Mouse (Mus musculus) layer of hippocampus, adult 8-10 months (tissue): ENCODE measurements around the gene Ubl5. TPM values are rescaled to one million over a fixed set of nuclear protein-coding genes. Genes with fewer than 3 reads are reported as not detected.
"Not testable (repeated sequence)": the region's sequence is repeated elsewhere in the genome, so short reads cannot be mapped to it uniquely, and the experiment has no call there.

Source experiments
- DNase-seq, 2 experiments: peaks; one replicate each; pipeline ENCODE4 v3.0.0; 2022; ENCODE audit warnings: low spot score in 2 of 2
- total RNA-seq, 4 experiments: library from RNA; stranded (reverse); gene quantifications; 2 replicates each; pipeline ENCODE4 v1.2.4; 2022

Gene Ubl5
- 100 to 1,000 TPM; 231 to 321 (median 276) TPM for total RNA-seq

DNA sequence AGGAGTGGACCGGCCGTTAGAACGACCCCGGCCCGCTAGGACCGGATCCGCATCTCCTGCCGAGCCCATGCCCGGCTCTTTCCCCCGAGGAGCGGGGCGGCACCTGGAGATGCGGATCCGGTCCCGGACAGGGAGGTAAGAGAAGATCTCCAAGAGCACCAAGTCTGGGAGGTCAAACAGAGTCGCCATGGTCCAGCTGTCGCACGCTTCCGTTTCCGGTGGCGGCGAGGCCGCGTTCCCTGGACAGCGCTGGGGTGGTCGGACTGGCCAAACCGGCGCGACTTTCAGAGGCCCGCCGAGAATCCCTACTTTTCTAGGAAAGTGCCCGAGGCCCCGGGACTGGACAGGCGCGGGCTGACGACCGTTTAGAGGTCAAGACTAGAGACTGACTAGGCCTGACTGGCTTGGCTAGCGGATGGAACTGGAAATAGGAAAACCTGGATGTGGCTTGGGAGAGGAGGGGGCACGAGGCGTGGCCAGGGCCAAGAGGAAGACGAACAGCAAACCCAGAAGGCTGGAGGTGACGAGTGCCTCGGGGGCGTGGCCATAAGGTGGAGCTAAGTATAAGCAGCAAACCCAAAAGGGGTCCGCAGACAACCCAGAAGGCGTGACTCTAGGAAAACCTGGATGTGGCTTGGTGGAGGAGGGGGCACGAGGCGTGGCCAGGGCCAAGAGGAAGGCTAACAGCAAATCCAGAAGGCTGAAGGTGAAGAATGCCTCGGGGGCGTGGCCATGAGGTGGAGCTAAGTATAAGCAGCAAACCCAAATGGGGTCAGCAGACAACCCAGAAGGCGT, at the start of gene Ubl5:
Gene Ubl5 (plus strand): TSS at position 778 of the 795 bp plus-strand sequence.
- DNase-seq, result no peak

- no peak for DNase-seq
Measured at GRCm38 (mm10) chr9:20601270-20601669, 41.4 kb upstream of the Ubl5 start.

- DNase-seq, result no peak
Measured at GRCm38 (mm10) chr9:20606269-20606668, 36.4 kb upstream of the Ubl5 start.

DNA sequence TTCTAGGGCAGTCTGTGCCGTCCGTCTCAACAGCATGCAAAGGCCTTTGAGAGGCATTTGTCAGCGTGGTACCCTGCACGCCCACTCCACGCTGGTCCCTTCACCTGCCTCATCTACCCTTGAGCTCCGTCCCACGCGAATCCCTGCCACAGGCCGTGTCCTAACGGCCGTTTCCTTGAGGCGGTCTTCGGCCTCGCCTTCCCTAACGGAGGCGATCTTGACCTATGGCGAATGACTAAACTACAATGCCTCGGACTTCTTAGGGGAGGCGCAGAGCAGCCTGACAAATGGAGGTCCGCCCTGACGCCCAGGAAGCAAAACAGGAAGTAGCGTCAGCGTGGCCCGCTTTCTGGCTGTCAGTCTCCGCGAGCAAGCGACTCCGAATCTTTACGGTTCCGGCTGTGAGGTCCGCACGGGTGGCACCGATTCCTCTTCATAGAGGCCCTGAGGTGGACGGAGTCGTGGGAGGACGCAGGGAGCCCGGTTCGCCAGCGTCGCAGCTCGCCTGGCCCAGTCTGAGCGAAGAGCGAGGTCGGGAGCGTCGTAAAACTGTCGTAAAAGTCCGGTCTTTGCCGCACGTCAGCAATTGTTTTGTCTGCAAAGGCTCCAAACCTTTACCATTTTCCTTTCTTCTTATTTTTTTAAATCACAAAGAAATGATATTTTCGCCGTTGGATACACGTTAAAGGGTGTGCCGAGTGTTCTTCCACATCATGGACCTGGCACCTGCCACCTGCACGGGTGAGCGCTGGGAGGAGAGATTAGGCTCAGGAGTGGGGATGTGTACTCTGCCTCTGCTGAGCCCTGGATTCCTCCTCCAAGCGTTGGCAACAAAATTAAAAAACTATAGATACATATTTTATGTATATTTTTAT, 35.3 kb upstream of the Ubl5 start:
- peak; percentile 81 to 85 for DNase-seq

DNA sequence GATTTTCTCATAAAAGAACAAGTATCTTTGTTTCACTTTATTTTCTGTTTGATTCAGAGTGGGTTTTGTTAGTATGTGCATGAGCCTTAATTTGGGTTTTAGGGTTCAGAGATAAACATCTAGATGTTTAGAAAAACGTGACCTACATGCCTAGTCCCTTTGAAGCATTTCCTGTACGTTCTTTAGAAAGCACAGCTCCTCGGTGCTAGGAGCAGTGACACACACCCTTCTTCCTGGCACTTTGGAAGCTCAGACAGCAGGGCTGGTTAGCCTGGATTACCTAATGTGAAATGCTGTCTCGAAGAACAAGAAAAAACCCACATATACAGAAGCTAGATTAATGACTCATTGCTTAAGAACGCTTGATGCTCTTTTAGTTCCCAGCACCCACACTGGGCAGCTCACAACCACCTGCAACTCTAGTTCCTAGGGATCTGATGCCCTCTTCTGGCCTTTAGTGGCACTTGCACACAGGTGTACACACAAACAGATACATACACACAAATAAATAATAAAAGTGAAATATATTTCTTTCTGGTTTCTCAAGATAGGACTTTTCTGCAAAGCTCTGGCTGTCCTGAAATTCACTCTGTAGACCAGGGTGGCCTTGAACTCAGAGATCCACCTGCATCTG, 32.7 kb upstream of the Ubl5 start:
- DNase-seq, result no peak

DNA sequence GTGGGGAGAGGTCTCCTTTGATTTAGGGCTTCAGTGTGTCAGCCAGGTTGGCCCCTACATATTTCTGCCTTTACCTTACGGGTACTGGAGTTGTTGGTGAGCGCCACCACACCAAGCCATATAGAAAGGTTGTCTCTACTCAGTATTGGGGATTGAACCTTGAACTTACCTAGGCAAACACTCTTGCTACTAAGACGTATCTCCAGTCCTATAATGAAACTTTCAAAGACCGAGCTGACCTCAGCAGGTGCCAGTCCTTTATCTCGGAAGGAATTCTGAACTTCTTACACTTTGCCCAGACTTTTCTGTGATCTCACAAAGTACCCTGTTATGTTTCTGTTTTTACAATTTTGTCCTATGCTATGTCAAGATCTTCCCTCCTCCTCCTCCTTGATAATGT, 30.7 kb upstream of the Ubl5 start:
- no peak for DNase-seq

- no peak for DNase-seq
Measured at GRCm38 (mm10) chr9:20616685-20617084, 26.0 kb upstream of the Ubl5 start.

DNA sequence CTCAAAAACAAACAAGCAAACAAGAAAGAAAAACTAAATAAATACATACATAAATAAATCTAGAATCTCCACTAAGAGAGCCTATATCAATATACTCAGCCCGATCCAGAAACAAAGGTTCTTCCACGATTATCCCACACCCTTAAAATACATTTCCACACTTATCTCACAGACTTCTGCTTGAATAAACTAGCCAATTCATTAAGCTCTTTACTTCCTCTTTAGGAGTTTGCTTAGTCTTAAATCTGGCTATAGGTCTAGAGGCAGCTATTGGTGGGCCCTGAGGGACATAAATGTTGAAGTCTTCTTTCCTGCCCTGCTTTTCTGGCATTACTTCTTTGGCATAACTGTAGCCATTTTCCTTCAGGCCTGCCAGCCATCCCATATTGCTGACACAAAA, 11.3 kb upstream of the Ubl5 start:
- no peak for DNase-seq

- not testable (repeated sequence) for DNase-seq
Measured at GRCm38 (mm10) chr9:20635676-20636075, 7.0 kb upstream of the Ubl5 start.

GRCm38 (mm10) chr9:20636256-20636655, 6.4 kb upstream of the Ubl5 start:
- DNase-seq, result no peak

DNA sequence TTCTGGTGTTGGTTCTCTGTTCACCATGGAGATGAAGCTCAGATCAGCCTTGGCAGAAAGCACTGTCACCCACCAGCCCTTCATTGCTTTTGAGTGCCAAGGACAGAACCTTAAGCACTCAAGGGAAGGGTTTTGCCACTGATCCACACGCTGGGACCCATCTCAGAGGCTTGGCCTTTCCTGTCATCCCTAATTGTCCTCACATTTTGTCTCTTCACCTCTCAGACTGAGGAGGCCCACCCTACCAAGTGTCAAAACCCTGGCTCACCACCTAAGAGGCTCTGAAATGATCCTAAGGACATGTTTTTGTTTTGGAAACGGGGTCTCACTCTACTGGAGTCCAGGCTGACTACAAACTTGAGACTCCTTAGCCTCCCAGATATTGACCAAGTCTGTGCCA, 5.9 kb upstream of the Ubl5 start:
- no peak for DNase-seq

- no peak for DNase-seq
Measured at GRCm38 (mm10) chr9:20638552-20638951, 4.1 kb upstream of the Ubl5 start.

DNA sequence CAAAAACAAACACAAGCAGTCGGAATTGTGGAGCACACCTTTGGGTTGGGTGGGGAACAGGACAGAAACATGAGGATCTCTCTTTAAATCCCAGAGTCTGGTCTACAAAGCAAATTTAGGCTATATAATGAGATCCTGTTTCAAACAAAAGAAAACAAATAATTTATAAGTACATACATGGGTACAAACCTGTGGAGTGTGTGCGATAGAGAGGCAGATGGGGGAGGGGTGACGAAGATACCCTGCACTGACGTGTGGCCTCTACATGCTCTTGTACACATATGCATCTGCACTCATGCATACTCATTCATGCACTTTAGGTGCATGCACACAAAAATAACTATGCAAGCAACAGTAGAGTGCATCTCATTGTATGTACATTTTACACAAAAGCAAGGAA, 3.2 kb upstream of the Ubl5 start:
- no peak for DNase-seq

- no peak for DNase-seq
Measured at GRCm38 (mm10) chr9:20641501-20641900, 1.2 kb upstream of the Ubl5 start.

- peak; percentile 71 to 74 for DNase-seq
Measured at GRCm38 (mm10) chr9:20642896-20643466, 303 bp downstream of the Ubl5 start.

DNA sequence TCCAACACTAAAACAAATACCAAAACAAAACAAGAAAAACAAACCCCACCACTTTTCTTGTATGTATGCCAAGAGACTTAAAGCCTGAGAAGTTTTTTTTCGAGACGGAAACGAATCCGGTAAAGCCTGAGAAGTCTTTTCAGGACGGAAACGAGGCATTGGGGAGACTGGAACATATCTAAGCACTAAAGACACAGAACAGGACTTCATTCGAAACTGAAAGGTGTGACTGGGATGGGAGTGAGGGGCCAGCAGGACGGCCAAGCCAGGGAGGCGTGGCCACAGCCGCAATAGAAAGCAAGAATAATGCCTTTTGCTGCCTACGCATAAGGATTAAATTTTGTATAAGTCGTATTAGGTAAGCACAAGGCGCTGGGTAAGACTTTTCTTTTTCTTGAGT, 1.1 kb downstream of the Ubl5 start:
- DNase-seq, result no peak

GRCm38 (mm10) chr9:20644360-20645081, 1.8 kb downstream of the Ubl5 start, which contains the start of gene Fbxl12:
Gene Fbxl12, minus strand, starts transcription at chr9:20644767.
- DNase-seq, result peak; percentile 70 to 71

GRCm38 (mm10) chr9:20645121-20645520, 2.4 kb downstream of the Ubl5 start:
- peak in 1 of 2 experiments; percentile 38 for DNase-seq

- peak; percentile 100 for DNase-seq
Measured at GRCm38 (mm10) chr9:20651602-20652259, 9.1 kb downstream of the Ubl5 start, which contains the start of gene Pin1. Gene Pin1, plus strand, starts transcription at chr9:20652095.

- DNase-seq, result no peak
Measured at GRCm38 (mm10) chr9:20652260-20652658, 9.6 kb downstream of the Ubl5 start.
